Mouse (Mus musculus) urinary bladder, adult 2 months (tissue): ENCODE measurements around the gene Zbtb21. TPM values are rescaled to one million over a fixed set of nuclear protein-coding genes. Genes with fewer than 3 reads are reported as not detected.

Experiments
- polyA plus RNA-seq: library from polyadenylated mRNA; depleted of rRNA; stranded (reverse); fragments of >200 nt; gene quantifications from 2 replicates; pipeline ENCODE4 v1.2.3, GENCODE M21; 2012; rRNA removed

Gene Zbtb21
- polyA plus RNA-seq, 1 experiment, result 16.2 TPM

Other genes starting within 250 kb of the Zbtb21 start
- 42.0 and 52.5 TPM in 2 replicates for gene Ripk4, start 198.8 kb downstream of the Zbtb21 start, polyA plus RNA-seq
- gene Prdm15, start 110.8 kb downstream of the Zbtb21 start, polyA plus RNA-seq, result 7.2 and 7.3 TPM in 2 replicates
- 13.8 and 14.3 TPM in 2 replicates for gene C2cd2, start within 50 bp of the Zbtb21 start, polyA plus RNA-seq
- 14.0 and 15.1 TPM in 2 replicates for gene B230307C23Rik, start 34.7 kb upstream of the Zbtb21 start, polyA plus RNA-seq
- gene A630089N07Rik, start 119.8 kb upstream of the Zbtb21 start, polyA plus RNA-seq, result 2.8 and 3.6 TPM in 2 replicates